Comparison of ENCODE assay signal across 28 mouse cellular contexts in the genomic region with DNA sequence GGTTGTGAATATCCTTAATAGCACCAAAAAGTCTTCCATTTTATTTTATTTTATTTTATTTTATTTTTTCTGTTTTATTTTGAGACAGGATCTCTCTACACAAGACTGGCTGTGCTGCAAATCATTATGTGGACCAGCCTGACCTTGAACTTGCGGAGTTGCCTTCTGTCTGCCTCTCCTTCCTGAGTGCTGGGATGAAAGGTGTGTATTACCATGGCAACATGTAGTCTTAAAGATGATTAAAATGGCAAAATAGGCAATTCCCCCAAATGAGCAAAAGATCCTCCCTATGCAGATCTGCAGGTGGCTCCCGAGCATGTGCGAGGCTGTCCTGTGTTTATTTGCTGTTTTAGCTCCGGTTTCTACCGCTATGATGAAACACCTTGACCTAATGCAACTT.
"Had no signal": no experiment of that assay in that cellular context is flagged by ENCODE, and none has a peak within 500 bp of the region (broad histone marks: within the 10 kb centered on the region; RNA-seq: fewer than 3 reads in every experiment).

No protein-coding gene starts in this region.

- H3K9me3 ChIP-seq: embryonic facial prominence, embryonic 10.5 days; embryonic facial prominence, embryonic 12.5 days; embryonic facial prominence, embryonic 15.5 days; forebrain, embryonic 12.5 days; forebrain, embryonic 15.5 days had no signal

- H3K27me3 ChIP-seq: embryonic facial prominence, embryonic 12.5 days; embryonic facial prominence, embryonic 13.5 days; embryonic facial prominence, embryonic 15.5 days; forebrain, embryonic 15.5 days had no signal

- H3K4me1 ChIP-seq: embryonic facial prominence, embryonic 10.5 days; embryonic facial prominence, embryonic 12.5 days; embryonic facial prominence, embryonic 13.5 days; embryonic facial prominence, embryonic 15.5 days; forebrain, embryonic 12.5 days; forebrain, embryonic 13.5 days; forebrain, embryonic 15.5 days had no signal

- DNase-seq: cerebellum, adult 2 months; cerebellum, adult 8-10 months; cerebellum, adult 9-10 months; cerebellum, adult 9-11 months; cerebellum, postnatal 10 days; cerebellum, postnatal 14 days; cerebellum, postnatal 25 days; cerebellum, postnatal 36 days; embryo, embryonic 11 days; forebrain, postnatal 0 days; gastrocnemius, adult 2 months; gastrocnemius, postnatal 10 days; gastrocnemius, postnatal 14 days; gastrocnemius, postnatal 25 days; gastrocnemius, postnatal 36 days; heart, adult 18-20 months; heart, adult 2 months had no signal

- H3K36me3 ChIP-seq: embryonic facial prominence, embryonic 10.5 days; embryonic facial prominence, embryonic 12.5 days; embryonic facial prominence, embryonic 13.5 days; embryonic facial prominence, embryonic 15.5 days; forebrain, embryonic 10.5 days; forebrain, embryonic 12.5 days; forebrain, embryonic 15.5 days had no signal

- H3K27ac ChIP-seq: embryonic facial prominence, embryonic 10.5 days; embryonic facial prominence, embryonic 12.5 days; embryonic facial prominence, embryonic 13.5 days; embryonic facial prominence, embryonic 15.5 days; forebrain, embryonic 10.5 days; forebrain, embryonic 12.5 days; forebrain, embryonic 13.5 days; forebrain, embryonic 15.5 days; gastrocnemius, adult 2 months; heart, adult 2 months had no signal

- H3K9ac ChIP-seq: embryonic facial prominence, embryonic 12.5 days; embryonic facial prominence, embryonic 13.5 days; embryonic facial prominence, embryonic 15.5 days; forebrain, embryonic 12.5 days; forebrain, embryonic 13.5 days; forebrain, embryonic 15.5 days; forebrain, postnatal 0 days had no signal

- H3K4me2 ChIP-seq: embryonic facial prominence, embryonic 12.5 days; embryonic facial prominence, embryonic 13.5 days; embryonic facial prominence, embryonic 15.5 days; forebrain, embryonic 12.5 days; forebrain, embryonic 13.5 days; forebrain, embryonic 15.5 days had no signal

- H3K4me3 ChIP-seq: embryonic facial prominence, embryonic 10.5 days; embryonic facial prominence, embryonic 12.5 days; embryonic facial prominence, embryonic 13.5 days; embryonic facial prominence, embryonic 15.5 days; erythroblast, embryonic 14.5 days; forebrain, embryonic 10.5 days; forebrain, embryonic 12.5 days; forebrain, embryonic 13.5 days; forebrain, embryonic 15.5 days; gastrocnemius, adult 2 months; heart, adult 2 months had no signal

- ATAC-seq: forebrain, embryonic 13.5 days; forebrain, embryonic 14.5 days; forebrain, embryonic 15.5 days; forebrain, embryonic 16.5 days; forebrain, postnatal 0 days had no signal
